Mouse (Mus musculus) spleen, adult 2 months (tissue): ENCODE data around the gene Samd14.

ENCODE experiments used
- CTCF ChIP-seq: fragments of 200-500 bp; IDR thresholded peaks from 2 replicates; pipeline ENCODE4 v1.5.1; 2011; ENCODE audit warnings: mild to moderate bottlenecking, inconsistent platforms; ENCODE audit not compliant: insufficient read depth, insufficient read length, insufficient replicate concordance; ENCODE audit errors: extremely low read depth
- POLR2A ChIP-seq: fragments of 200-500 bp; IDR thresholded peaks from 2 replicates; pipeline ENCODE4 v1.6.1; 2011; ENCODE audit warnings: low read depth, low read length, inconsistent platforms

DNA sequence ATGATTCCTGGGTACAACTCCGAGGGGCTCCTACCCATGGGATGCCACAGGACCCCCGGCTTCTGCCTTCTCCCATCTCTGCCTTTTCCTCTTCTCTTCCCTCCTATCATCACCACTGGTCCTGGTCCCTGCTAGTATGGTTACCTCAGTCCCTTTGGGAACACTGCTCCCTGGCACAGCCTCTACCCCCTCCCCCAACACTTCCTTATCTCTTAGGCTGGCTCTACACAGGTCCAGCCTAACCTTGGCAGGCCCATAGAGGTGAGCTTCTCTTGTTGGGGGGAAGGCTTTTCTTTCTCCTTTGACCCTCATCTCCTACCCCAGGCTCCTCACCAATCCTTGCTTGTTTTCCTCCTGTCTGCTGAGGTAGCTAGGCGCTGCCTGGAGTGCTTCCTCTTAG is 5.8 kb downstream of the Samd14 start:
- no peak for TF ChIP-seq POLR2A
- TF ChIP-seq CTCF = no peak
